Comparison of ENCODE assay signal across 10 mouse cellular contexts in genomic region chr19:56513527-56513926, GRCm38 (mm10). TPM values are rescaled to one million over a fixed set of nuclear protein-coding genes. Genes with fewer than 3 reads are reported as not detected.
"Had no signal": no experiment of that assay in that cellular context is flagged by ENCODE, and none has a peak within 500 bp of the region (broad histone marks: within the 10 kb centered on the region; RNA-seq: fewer than 3 reads in every experiment).

No protein-coding gene starts in this region.

RNA-seq across cellular contexts. Expression of gene Plekhs1, which starts 52.1 kb away (rescaled TPM):
- total RNA-seq: liver, adult 2 months; monocyte, adult 5-6 weeks had no signal
- polyA plus RNA-seq: limb, embryonic 11.5 days; limb, embryonic 15.5 days; liver, embryonic 11.5 days; liver, embryonic 13.5 days; liver, embryonic 15.5 days; liver, postnatal 0 days; macrophage; midbrain, embryonic 10.5 days had no signal
